Mouse (Mus musculus): ENCODE measurements around the gene Myom3. TPM values are rescaled to one million over a fixed set of nuclear protein-coding genes. Genes with fewer than 3 reads are reported as not detected.

Gene Myom3
- polyA plus RNA-seq, 1 experiment from 2014 or later, result 0.31 TPM

DNA sequence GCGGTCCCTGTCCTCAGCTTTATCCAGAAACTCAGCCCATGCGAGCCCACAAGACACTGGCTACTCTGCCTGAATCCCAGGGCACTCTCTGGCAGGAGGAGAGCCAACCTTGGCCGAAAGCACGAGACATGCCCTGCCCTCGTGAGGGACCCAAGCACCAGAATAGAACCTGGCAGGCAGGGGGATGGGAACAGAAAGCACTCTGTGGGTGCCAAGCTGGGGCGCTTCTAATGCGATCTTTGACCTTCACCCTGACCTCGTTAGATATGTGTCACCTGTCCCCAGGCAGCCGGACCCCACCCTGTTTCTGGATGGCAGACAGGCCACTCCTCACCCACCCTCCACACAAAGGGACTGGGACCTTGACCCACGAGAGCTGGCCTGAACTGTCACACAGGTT is 13.9 kb upstream of the Myom3 start:
- Histone ChIP-seq H3K27ac (replicated peaks; ENCODE audit: low read depth, low read length) (no peak overlapping the region), H3K4me1 (ENCODE audit: control insufficient read depth, insufficient read depth, low read length) (no peaks in the 10 kb centered on the region), H3K9me3 (replicated peaks; ENCODE audit: control insufficient read depth, low read length) (no peaks in the 10 kb centered on the region), H3K27me3 (ENCODE audit: control insufficient read depth, insufficient read depth, low read length) (no peaks in the 10 kb centered on the region), H3K36me3 (replicated peaks; ENCODE audit: control insufficient read depth, insufficient read depth, low read depth, low read length) (no peaks in the 10 kb centered on the region), H3K9ac (replicated peaks; ENCODE audit: low read length) (no peak overlapping the region), H3K4me3 (ENCODE audit: low read depth, low read length) (no peak overlapping the region), H3K4me2 (ENCODE audit: low read depth, low read length) (no peak overlapping the region)
- WGBS, result 69% methylated on average over 10 of the region's 10 CpGs
- DNase-seq (ENCODE audit: low spot score) (no peak), ATAC-seq (replicated peaks; ENCODE audit: insufficient number of reproducible peaks, low FRiP score, low TSS enrichment, low read depth) (no peak)

DNA sequence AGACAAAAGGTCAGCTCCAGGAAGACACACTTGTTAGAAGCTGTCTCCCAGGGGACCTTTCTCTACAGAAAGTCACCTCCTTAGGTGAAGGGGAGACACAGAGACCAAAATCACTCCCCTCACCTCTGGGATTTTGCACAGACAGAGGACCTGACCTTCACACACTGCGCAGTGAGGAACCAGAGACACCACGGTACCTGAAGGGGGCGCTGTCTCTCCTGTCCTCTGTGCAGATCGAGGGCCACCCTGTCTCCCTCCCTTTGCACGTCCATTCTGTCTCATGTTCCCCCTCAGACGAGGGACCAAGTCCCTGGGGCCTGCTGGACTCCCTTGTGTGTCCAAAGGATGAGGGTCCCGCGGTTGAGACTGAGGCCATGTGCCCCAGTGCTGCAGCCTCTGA is 8.6 kb upstream of the Myom3 start:
- Histone ChIP-seq H3K9me3 (replicated peaks; ENCODE audit: control insufficient read depth, low read length) (no peaks in the 10 kb centered on the region), H3K27ac (replicated peaks; ENCODE audit: low read depth, low read length) (no peak overlapping the region), H3K4me2 (ENCODE audit: low read depth, low read length) (no peak overlapping the region), H3K4me3 (ENCODE audit: low read depth, low read length) (no peak overlapping the region), H3K36me3 (replicated peaks; ENCODE audit: control insufficient read depth, insufficient read depth, low read depth, low read length) (no peaks in the 10 kb centered on the region), H3K27me3 (ENCODE audit: control insufficient read depth, insufficient read depth, low read length) (no peaks in the 10 kb centered on the region), H3K4me1 (ENCODE audit: control insufficient read depth, insufficient read depth, low read length) (no peaks in the 10 kb centered on the region), H3K9ac (replicated peaks; ENCODE audit: low read length) (no peak overlapping the region)
- WGBS, result 68% methylated on average over 8 of the region's 8 CpGs
- DNase-seq (ENCODE audit: low spot score) (no peak), ATAC-seq (replicated peaks; ENCODE audit: insufficient number of reproducible peaks, low FRiP score, low TSS enrichment, low read depth) (no peak)

DNA sequence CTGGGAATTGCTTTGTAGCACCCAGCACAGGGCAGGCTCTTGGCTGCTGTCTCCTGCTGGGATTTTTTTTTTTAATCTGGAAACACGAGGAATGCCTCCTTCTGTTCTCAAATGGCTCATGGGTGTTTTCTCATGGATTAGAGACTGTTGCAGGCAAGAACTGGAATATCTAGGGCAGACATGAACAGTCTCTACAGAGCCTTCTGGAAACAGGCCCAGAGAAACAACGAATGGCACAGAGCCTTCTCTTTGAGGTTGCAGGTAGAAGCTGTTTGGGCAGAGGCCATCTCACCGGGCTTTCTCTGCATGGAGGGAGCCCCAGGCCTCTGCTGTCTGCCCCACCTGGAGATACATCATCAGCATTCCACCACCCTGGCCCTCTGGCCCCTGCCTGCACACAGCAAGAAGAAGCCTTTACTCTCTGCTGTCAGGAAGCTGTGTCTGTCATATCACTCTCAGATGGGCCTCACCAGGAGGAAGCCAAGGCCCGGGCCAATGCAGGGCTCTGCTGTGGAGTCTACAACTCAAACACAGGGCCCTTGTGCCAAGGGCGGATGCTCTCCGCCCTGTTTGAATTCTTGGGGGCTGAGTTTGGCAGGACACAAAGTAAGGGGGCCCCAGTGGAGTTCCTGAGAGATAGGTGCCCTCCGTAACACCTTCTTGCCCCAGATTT is 7.3 kb upstream of the Myom3 start:
- no peak overlapping the region for H3K4me3 ChIP-seq (ENCODE audit: low read depth, low read length)
- H3K27ac ChIP-seq (replicated peaks; ENCODE audit: low read depth, low read length), result no peak overlapping the region
- no peaks in the 10 kb centered on the region for H3K27me3 ChIP-seq (ENCODE audit: control insufficient read depth, insufficient read depth, low read length)
- DNase-seq (ENCODE audit: low spot score) (no peak), ATAC-seq (replicated peaks; ENCODE audit: insufficient number of reproducible peaks, low FRiP score, low TSS enrichment, low read depth) (no peak)
- no peak overlapping the region for H3K4me2 ChIP-seq (ENCODE audit: low read depth, low read length)
- 80% methylated on average over 7 of the region's 7 CpGs for WGBS
- H3K9ac ChIP-seq (replicated peaks; ENCODE audit: low read length), result no peak overlapping the region
- no peaks in the 10 kb centered on the region for H3K9me3 ChIP-seq (replicated peaks; ENCODE audit: control insufficient read depth, low read length)
- no peaks in the 10 kb centered on the region for H3K4me1 ChIP-seq (ENCODE audit: control insufficient read depth, insufficient read depth, low read length)
- H3K36me3 ChIP-seq (replicated peaks; ENCODE audit: control insufficient read depth, insufficient read depth, low read depth, low read length), result no peaks in the 10 kb centered on the region

DNA sequence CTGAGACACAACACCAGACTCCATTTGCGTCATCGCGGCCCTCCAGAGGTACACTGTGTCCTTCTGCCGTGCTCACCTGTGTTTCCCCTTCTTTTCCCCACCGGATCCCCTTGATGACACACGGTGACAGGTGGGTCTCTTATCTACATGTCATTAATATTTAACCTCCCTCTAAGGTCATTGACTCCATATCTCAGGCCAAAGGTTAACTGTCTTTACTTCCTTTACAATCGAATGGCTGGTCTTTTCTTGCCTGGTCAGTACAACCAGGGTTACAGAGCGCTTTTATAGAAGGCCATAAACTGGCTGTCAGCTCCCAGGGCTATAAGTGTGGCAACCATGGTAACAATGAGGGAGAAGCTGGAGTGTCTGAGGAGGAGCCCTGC is 6.7 kb upstream of the Myom3 start:
- Histone ChIP-seq H3K4me3 (ENCODE audit: low read depth, low read length) (no peak overlapping the region), H3K9ac (replicated peaks; ENCODE audit: low read length) (no peak overlapping the region), H3K4me2 (ENCODE audit: low read depth, low read length) (no peak overlapping the region), H3K9me3 (replicated peaks; ENCODE audit: control insufficient read depth, low read length) (no peaks in the 10 kb centered on the region), H3K4me1 (ENCODE audit: control insufficient read depth, insufficient read depth, low read length) (no peaks in the 10 kb centered on the region), H3K27me3 (ENCODE audit: control insufficient read depth, insufficient read depth, low read length) (no peaks in the 10 kb centered on the region), H3K36me3 (replicated peaks; ENCODE audit: control insufficient read depth, insufficient read depth, low read depth, low read length) (no peaks in the 10 kb centered on the region), H3K27ac (replicated peaks; ENCODE audit: low read depth, low read length) (no peak overlapping the region)
- WGBS, result 89% methylated on average over 8 of the region's 8 CpGs
- ATAC-seq (replicated peaks; ENCODE audit: insufficient number of reproducible peaks, low FRiP score, low TSS enrichment, low read depth), result no peak
- no peak for DNase-seq (ENCODE audit: low spot score)

DNA sequence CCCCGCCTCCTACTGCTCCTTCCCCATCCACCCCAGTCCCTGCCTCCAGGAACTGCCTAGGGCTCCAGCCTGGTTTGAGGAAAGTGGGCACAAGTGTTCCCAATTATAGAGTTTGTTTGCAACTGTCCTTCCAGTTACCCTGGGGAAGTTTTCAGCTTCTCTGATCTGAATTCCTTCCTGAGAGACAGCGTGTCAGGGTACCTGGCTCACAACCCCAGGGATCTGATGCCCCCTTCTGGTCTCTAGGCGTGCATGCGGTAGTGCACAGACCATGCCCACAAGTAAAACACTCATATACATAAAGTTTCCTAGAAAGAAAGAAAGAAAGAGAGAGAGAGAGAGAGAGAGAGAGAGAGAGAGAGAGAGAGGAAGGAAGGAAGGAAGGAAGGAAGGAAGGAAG is 1.2 kb upstream of the Myom3 start:
- 26% methylated on average over 4 of the region's 4 CpGs for WGBS
- no peak overlapping the region for H3K9ac ChIP-seq (replicated peaks; ENCODE audit: low read length)
- H3K4me1 ChIP-seq (ENCODE audit: control insufficient read depth, insufficient read depth, low read length), result no peaks in the 10 kb centered on the region
- H3K9me3 ChIP-seq (replicated peaks; ENCODE audit: control insufficient read depth, low read length), result no peaks in the 10 kb centered on the region
- no peaks in the 10 kb centered on the region for H3K36me3 ChIP-seq (replicated peaks; ENCODE audit: control insufficient read depth, insufficient read depth, low read depth, low read length)
- no peak overlapping the region for H3K4me3 ChIP-seq (ENCODE audit: low read depth, low read length)
- ATAC-seq (replicated peaks; ENCODE audit: insufficient number of reproducible peaks, low FRiP score, low TSS enrichment, low read depth), result no peak
- no peak overlapping the region for H3K4me2 ChIP-seq (ENCODE audit: low read depth, low read length)
- H3K27ac ChIP-seq (replicated peaks; ENCODE audit: low read depth, low read length), result no peak overlapping the region
- DNase-seq (ENCODE audit: low spot score), result peak; percentile 57
- H3K27me3 ChIP-seq (ENCODE audit: control insufficient read depth, insufficient read depth, low read length), result no peaks in the 10 kb centered on the region

DNA sequence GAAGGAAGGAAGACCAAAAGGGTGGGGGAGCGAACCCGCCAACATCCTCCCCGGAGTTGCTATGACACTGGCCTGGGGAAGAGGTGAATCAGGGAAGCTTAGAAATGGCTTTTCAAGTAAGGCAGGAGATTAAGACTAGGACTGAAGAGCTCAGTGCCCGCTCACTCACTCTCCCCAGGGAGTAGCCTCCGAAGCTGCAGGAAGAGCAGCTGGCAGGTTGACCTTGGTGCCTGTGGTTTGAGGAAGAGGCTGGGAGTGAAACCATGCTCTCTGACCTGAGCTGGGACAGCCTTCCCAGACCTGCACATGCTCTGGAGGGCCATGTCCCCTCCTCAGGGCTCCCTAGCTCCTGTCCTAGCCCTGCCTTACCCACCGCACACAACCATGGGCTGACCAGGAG is 690 bp upstream of the Myom3 start:
- Histone ChIP-seq H3K4me2 (ENCODE audit: low read depth, low read length) (no peak overlapping the region), H3K27ac (replicated peaks; ENCODE audit: low read depth, low read length) (no peak overlapping the region), H3K9me3 (replicated peaks; ENCODE audit: control insufficient read depth, low read length) (no peaks in the 10 kb centered on the region), H3K4me1 (ENCODE audit: control insufficient read depth, insufficient read depth, low read length) (no peaks in the 10 kb centered on the region), H3K36me3 (replicated peaks; ENCODE audit: control insufficient read depth, insufficient read depth, low read depth, low read length) (no peaks in the 10 kb centered on the region), H3K4me3 (ENCODE audit: low read depth, low read length) (no peak overlapping the region), H3K27me3 (ENCODE audit: control insufficient read depth, insufficient read depth, low read length) (no peaks in the 10 kb centered on the region), H3K9ac (replicated peaks; ENCODE audit: low read length) (no peak overlapping the region; the same call in 1 of the 2 replicates)
- 36% methylated on average over 6 of the region's 6 CpGs for WGBS
- ATAC-seq (replicated peaks; ENCODE audit: insufficient number of reproducible peaks, low FRiP score, low TSS enrichment, low read depth), result no peak
- no peak for DNase-seq (ENCODE audit: low spot score)

DNA sequence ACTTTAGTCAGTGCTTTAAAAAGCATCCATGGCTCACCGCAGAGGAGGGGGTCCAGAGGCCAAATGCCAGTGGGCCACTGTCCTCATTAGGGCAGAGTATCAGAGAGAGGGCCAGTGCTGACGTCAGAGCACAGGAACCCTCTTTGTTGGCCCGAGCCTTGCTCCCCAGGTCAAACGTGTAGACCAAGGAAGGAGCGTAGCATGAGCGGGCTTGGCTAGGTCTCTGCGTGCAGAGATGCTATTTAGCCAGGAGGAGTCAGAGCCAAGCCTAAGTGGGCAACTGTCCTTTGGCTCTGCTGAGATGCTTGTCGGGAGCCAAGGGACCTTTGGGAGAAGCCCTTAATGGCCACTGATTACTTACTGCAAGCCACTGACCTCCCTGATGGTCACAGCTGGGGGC is 1.5 kb downstream of the Myom3 start:
- 65% methylated on average over 8 of the region's 8 CpGs for WGBS
- Histone ChIP-seq H3K4me1 (ENCODE audit: control insufficient read depth, insufficient read depth, low read length) (no peaks in the 10 kb centered on the region), H3K4me2 (ENCODE audit: low read depth, low read length) (no peak overlapping the region), H3K4me3 (ENCODE audit: low read depth, low read length) (no peak overlapping the region), H3K27me3 (ENCODE audit: control insufficient read depth, insufficient read depth, low read length) (no peaks in the 10 kb centered on the region), H3K9me3 (replicated peaks; ENCODE audit: control insufficient read depth, low read length) (no peaks in the 10 kb centered on the region), H3K9ac (replicated peaks; ENCODE audit: low read length) (no peak overlapping the region), H3K27ac (replicated peaks; ENCODE audit: low read depth, low read length) (no peak overlapping the region), H3K36me3 (replicated peaks; ENCODE audit: control insufficient read depth, insufficient read depth, low read depth, low read length) (no peaks in the 10 kb centered on the region)
- ATAC-seq (replicated peaks; ENCODE audit: insufficient number of reproducible peaks, low FRiP score, low TSS enrichment, low read depth) (no peak), DNase-seq (ENCODE audit: low spot score) (no peak)

DNA sequence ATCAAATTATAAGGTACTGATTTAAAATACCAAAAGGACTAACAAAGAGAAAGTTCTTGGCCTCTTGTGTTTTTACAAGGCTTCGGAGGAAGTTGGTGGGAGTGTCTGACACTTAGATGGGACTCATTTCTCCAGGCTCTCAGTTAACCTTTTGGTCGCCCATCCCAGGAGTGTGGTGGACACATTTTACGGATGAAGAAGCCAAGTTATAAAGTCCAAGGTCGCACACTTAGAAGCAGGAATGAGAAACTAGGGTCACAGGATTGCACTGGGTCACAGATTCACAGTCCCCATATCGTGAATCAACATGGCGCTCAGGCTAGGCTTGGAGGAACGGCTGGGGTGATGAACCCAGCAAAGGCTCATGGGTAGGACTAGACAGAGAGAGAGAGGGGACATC is 2.1 kb downstream of the Myom3 start:
- no peak for ATAC-seq (replicated peaks; ENCODE audit: insufficient number of reproducible peaks, low FRiP score, low TSS enrichment, low read depth)
- Histone ChIP-seq H3K4me3 (ENCODE audit: low read depth, low read length) (no peak overlapping the region), H3K4me1 (ENCODE audit: control insufficient read depth, insufficient read depth, low read length) (no peaks in the 10 kb centered on the region), H3K9me3 (replicated peaks; ENCODE audit: control insufficient read depth, low read length) (no peaks in the 10 kb centered on the region), H3K36me3 (replicated peaks; ENCODE audit: control insufficient read depth, insufficient read depth, low read depth, low read length) (no peaks in the 10 kb centered on the region), H3K27ac (replicated peaks; ENCODE audit: low read depth, low read length) (no peak overlapping the region), H3K27me3 (ENCODE audit: control insufficient read depth, insufficient read depth, low read length) (no peaks in the 10 kb centered on the region), H3K4me2 (ENCODE audit: low read depth, low read length) (no peak overlapping the region), H3K9ac (replicated peaks; ENCODE audit: low read length) (no peak overlapping the region)
- no peak for DNase-seq (ENCODE audit: low spot score)
- 82% methylated on average over 7 of the region's 7 CpGs for WGBS

Measured in embryonic facial prominence, embryonic 11.5 days (tissue).